Mouse (Mus musculus) naive thymus-derived CD4-positive, alpha-beta T cell, adult 2 months (primary cell): ENCODE data around the gene Timm8a2.

ENCODE experiments used
- DNase-seq: peaks from one replicate; pipeline ENCODE4 v3.0.0-alpha.2; 2011; ENCODE audit warnings: low read depth

The Timm8a2 gene

DNA sequence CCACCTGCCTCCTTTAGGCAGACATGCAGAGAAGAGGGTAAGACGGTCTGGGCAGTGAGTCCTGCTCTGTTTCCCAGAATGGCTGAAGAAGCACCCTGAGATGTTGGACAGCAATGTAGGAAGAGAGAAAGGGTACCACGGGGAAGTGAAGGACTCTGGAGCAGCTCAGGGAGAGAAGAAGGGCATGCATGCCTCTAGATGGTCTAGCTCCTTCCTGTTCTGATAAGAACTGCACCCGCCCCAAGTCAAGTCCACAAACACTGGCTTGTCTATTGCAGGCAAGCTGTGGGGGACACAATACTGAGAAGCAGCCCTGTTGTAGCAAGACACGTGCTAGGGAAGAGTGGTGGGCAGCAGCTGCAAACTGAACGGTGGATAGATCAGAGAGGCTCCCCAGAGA lies 22.3 kb upstream of the Timm8a2 start:
- no peak for DNase-seq

DNA sequence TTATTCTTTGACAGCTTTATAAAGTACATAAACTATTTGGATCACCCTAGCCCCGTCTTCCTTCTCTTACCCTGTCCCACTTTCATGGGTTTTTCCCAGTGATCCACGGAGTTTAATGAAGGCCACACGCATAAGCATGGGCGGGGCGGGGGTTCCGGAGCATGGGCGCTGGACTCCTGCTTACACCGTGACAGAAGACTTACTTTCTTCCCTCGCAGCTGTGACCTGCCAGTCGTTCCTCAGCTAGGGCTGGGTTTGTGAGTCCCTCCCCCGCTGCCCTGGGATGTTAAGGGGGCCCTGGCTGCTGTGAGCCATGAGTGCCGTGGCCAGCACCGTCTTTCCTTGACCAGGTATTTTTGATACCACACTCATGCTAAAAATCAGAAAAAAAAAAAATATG lies 21.7 kb upstream of the Timm8a2 start:
- no peak for DNase-seq

DNA sequence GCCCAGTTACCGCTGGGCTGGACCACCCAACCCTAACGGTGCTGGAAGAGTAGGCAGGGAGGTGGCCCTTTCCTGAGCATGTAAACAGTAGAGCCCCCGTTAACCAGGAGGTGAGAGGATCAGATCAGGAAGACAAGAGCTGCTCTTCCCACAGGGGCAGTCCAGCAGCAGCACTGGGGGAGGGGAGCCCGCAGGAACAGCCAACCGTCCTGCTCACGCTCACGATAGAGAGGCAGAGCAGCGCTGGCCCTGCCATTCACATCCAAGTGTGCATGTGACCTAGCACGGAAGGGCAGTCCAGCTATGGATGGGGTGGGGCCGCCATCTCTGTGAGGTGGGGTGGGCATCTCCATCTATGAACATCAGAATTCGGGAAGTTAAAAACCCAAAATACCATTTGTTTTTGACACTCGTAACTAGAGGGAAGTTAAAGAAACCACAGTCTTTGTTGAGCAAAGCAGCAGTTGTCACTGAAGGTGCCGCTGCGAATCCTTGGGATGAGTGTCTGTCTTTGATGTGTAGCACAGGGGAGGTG lies 21.0 kb upstream of the Timm8a2 start:
- peak; percentile 80 for DNase-seq

DNA sequence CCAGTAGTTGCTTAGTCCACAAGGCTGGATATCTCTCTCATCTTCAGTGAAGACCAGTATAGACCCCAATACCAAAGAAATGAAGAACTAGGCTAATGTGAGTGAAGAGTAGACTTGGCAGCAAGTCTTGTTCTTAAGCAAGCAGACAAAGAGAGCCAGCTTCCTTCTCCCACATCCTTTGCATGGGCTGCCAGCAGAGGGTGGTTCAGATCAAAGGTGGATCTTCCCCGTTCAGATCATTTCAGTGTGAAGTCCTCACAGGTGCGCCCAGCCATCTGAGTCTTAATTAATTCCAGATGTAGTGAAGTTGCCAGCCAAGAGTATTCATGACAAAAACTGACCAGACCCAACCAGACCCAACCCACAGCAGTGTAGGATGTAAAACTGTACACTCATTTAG lies 16.5 kb upstream of the Timm8a2 start:
- DNase-seq, result peak; percentile 79

DNA sequence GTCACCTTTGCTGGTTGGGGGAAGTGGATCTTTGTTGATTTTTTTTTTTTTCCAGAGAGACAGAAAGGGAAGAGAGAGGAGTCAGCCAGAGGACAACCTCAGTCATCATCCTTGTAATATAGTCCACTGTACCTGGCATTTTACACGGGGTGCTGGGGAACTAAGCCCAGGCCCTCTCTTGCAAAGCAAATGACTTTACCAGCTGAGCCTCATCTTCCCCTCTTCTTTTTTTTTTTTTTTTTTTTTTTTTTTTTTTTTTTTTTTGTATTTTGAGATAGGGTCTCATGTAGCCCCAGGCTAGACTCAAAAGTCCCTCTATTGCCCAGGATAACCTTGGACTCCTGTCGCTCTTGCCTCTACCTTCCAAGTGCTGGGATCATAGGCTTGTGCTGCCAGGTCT lies 15.1 kb upstream of the Timm8a2 start:
- no peak for DNase-seq

DNA sequence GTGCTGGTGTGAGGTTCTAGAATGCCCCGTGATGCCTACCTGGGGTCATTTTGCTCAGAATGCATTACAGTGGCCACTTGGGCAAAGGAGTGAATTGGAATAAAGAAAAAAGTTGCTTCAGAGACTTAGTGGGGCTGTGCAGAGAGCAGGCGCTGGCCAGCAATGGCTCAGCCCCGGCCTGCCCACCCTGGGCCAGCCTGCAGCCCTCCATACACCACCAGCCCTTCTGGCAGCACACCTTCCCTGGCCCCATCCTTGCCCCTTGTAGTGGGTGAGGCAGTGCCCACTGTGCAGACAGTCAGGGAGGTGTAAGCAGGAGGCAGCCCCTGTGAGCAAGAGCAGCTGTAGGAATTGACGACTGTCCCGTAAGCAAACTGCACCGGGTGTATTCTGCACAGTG lies 13.9 kb upstream of the Timm8a2 start:
- no peak for DNase-seq

DNA sequence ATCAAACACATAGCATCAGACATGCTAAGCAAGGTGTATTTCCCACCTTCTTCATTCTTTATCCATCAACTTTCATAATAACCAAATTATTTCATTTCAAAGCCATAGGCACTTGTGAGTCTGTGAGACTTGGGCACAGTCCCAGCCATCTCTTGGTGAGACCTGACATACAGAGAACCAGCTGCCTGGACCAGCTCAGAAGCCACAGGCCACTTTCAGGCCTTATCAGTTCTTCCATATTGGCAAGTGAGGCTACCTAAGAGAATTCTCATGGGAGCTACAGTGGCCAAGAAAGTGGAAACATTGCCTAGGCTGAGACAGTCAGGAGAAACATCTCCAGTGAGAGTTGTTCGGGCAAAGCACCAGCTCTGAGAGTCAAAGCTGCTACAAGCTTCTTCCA lies 11.4 kb upstream of the Timm8a2 start:
- DNase-seq, result no peak

DNA sequence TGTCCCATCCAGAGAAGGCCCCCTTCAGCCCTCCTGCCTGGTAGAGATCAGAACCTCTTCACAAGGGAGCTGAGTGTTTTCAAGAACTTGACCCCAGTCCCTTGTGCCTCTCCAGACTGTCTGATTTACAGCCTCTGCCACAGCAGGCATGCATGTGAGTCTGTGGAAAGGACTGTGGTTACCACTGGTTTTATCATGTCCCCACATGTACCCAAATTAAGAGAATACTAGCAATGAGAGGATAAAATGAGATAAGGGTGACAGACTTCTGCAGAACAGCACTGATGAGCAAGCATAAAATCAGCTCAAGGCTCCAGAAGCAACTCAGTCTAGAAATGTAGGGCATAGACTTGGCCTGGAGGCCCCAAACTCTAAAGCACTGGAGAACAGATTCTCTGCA lies 10.5 kb upstream of the Timm8a2 start:
- no peak for DNase-seq

DNA sequence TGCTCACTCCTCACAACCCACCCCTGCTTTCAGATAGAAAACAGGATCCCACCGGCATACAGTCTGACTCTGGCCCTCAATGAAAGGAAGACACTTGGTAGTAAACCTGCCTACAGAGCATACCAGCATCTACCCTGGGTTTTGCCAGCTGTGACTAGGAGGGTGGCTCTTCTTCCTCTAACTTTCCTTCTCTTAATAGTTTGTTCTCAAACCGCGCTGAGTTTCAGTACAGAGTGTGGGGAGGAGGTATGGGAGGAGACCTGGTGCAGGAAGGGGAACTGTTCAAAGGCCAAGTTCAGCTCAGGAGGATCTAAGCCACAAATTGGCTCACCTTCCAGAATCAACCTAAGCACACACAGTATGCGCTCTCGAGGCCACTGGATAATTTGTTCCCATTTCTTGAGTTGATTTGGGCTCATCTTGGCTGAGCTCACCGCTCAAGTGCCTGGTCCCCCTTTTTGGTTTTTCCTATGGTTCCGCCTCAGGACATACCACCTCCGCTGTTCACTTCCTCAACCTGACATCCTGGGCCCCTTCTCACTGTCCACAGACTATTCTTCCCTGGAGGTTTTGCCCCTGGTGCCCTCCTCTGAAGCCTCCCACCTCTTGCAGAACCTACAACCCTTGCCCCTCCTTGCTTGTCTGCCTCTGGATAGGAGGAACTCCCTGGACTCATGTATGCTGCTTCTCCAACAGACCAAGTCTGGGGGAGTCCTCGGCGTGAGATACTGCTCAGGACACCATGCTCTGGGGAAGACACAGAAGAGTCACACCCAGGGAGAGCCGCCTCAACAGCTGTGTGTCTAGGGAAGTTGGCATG lies 5.3 kb upstream of the Timm8a2 start:
- DNase-seq, result peak; percentile 77

DNA sequence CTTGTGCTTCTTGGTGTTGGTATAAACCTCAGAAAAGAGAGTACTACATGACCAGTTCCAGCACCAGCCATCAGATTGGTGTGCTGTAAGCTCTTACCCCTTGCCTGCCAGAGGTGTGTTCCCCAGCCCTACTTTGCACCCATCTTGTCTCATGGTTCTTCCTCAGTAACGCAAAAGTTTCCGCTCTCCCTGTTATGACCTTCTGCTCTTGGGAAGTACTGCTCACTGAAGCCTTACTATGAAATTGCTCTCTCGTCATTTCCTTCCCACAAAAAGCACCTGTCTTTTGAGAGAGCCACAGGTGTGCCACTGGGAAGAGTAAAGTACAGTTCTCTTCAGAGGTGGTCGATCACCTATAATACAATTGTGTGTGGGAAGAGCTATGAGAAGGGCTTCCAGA lies 4.6 kb upstream of the Timm8a2 start:
- no peak for DNase-seq

DNA sequence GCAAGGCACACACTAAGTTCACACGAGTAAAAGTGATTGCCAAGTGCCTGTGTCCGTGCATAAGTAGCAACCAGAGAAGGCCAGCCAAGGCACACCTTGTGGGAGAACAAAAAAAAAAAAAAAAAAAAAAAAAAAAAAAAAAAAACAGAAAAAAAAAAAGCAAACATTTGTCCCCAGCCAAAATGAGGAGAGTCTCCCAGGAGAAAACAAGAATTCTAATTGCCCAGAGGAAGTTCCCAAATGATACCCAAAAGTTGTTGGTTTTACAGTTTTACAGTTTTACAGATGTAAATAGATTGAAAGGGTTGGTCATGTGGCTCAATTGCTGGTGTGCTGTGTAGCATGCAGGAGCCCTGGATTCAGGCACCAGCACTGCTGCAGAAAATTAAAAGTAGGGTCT lies 2.4 kb upstream of the Timm8a2 start:
- DNase-seq, result no peak

DNA sequence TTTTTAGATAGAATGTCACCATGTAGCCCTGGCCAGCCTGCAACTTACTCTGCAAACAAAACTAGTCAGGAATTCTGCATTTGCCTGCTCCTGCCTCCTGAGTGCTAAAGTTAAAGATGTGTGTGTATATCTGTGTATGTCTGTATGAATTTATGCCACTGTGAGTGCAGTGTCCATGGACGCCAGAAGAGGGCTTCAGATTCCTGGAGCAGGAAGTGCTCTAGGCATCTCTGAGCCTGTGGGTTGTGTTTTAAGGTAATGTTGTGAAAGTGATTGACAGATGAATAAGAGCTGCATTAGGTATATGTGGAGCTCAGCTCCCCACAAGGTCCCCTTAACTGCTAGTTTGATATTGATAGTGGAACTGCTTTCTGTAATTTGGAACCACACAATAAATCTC lies 707 bp downstream of the Timm8a2 start:
- DNase-seq, result no peak

DNA sequence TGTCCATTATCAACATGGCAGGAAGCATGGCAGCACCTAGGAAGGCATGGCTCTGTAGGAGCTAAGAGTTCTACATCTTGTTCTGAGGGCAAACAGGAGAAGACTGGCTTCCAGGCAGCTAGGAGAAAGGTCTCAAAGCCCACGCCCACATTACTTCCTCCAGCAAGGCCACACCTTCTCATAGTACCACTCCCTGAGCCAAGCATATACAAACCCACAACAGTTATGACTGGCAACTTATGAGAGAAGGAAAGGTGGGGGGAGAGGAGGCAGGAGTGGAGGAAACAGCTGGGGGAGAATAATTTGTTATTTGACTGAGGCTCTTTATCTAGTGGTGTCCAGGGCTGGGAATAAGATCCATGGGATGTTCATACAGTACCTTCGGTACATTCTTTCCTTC lies 1.4 kb downstream of the Timm8a2 start:
- peak; percentile 75 for DNase-seq

DNA sequence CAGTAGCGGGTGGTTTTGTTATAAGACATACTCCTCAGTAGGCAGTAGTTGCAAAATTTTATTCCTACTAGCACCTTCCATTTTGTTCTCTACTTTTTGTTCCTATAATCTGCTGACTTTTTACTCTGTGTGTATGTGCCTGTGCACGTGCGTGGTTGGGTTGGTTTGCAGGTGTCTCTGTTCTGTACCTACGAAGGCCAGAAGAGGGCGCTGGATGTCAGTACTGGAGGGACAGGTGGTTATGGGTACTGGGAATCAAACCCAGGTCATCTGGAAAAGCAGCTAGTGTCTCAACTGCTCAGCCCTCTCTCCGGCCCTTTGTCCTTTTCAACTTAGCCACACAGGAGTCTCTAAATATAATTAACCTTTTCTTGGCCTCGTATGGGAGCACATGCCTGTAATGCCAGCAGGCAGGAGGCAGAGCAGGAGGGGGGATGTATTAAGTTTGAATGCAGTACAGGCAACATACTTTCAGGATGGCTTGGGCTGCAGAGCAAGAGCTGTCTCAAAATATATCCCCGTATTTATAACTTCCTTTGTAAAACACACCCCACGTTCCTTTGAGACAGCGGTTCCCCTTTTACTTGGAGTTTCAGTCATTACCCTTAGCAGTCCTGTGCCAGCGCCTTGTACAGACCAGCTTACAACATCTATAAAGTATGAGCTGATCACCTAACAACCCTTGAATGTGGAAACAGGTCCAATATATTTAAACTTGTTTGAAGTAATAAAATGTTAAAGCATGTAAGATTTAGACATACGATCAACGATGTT lies 4.6 kb downstream of the Timm8a2 start:
- DNase-seq, result no peak

DNA sequence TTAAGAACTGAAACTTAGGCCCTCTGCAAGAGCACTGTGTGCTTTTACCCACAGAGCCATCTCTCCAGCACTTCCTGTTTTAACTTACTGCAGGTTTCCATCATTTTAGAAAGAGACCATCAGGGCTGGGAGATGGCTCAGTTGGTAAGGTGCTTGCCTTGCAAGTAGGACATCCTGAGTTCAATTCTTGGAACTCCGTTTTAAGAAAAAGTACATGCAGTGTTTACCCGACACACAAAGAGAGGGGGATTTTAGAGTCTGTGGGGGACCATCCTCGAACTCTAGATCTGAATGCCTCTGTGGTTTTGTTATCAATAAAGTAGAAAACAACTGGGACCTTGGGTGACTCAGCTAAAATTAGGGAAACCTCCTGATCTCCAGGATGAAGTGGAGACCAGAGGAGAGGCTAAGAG lies 6.9 kb downstream of the Timm8a2 start:
- no peak for DNase-seq

DNA sequence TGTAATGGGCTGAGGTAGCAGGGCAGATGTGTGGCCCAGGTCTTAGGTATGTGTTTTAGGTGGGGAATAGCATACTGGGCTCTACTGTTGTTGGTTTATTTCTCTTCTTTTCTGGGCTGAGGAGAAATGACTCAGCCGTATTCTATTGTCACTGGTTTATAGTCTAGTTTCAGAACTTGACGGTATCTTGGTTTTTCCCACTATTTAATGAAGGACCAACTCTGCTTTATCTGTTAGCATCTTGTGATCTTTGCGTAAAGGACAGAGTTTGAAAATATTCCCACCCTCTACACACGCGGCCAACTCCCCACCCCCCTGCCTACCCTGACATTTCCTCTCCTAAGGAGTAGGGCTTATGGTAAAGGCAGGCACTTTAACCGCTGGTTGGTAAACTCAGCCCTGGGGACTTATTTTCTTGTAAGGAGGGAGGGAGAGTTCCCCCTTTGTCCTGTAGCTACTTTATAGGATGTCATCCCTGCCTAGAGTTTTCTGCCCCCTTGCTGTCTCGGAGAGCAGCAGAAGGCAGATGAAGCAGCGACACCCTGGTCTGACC lies 7.7 kb downstream of the Timm8a2 start:
- no peak for DNase-seq

DNA sequence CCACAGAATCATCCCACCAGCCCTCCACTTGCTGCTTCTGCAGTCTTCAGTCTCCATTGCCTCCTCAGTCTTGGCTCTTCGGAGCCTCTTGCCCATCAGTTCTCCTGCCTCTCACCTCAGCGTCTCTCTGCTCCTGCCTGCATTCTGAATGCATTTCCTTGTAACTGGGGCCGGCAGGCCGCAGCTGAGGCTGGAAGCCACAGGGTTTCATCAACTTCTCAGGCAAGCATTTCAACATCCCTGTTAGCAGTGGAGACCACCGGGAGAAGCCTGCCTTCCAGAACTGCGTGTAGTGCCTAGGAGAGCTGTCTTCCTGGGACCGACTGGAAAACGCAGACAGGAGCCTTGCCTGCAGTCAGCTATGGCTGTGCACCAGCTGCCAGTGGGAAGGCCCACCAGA lies 13.3 kb downstream of the Timm8a2 start:
- DNase-seq, result no peak

DNA sequence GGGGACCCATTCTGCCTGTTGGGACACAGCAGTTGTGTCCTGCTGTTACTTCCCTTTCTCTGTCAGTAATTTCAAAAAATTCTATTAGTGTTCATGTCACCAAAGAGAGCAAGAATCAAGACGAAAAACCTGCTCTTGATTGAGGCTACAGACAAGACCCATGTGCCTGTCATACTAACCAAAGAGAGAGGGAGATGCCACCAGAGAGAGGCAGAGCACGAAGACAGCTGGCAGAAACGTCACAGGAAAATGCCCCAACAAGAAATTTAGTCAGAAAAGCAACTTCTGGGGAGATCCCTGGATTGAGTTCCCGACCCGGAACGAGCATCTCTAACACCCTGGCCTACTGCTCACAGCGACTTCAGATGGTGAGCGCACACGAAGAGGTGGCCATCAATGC lies 14.3 kb downstream of the Timm8a2 start:
- DNase-seq, result no peak

DNA sequence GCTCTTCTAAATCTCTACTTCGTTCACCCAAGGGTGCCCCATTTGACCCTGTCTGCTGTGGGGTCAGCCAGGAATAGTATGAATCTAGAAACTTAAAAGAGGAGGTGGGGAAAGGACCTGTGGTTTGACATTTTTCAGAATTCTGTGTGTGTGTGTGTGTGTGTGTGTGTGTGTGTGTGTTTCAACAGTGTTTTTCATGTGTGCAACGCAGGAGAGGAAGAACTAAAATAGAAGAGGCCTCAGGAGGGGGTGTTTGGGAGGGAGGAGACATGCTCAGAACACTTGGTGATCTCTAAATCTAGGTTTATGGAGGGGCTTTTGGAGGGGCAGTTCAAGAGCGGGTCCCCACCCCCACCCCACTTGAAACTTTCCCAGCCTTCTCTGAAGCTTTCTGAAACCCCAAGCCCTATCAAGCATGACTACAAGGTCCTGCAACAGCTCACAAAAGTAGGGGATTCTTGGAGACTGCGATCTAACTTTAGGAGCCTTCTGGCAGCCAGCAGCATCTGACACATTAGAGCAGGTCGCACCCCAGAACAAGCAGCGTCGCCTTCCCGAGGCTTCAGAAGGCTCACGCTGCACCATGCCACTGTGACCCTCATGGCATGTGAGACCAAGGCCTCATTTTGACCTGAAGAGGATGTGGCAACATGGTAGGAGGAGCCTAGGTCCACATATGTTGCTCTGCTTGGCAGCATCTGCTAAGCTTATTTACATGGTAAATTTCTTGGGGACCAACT lies 18.6 kb downstream of the Timm8a2 start:
- DNase-seq, result peak; percentile 80

DNA sequence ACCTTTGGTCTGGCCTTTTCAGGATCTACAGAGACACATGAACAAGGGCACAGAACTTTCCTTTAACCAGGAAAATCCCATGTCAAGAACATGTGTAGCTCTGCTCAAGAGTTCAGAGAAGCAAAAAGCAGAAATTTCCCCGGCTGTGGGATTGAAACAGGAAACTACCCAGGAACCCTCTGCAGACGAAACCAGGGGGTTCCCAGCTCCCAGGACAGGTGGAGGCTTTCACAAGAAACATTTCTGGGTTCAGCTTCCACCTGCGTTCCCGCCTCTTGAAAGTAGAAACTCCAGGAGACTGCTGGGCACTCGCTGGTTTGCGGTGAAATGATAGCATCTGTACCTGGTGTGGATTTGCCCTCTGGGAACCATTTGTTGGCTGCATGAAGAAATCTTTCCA lies 22.4 kb downstream of the Timm8a2 start:
- DNase-seq, result peak; percentile 50

DNA sequence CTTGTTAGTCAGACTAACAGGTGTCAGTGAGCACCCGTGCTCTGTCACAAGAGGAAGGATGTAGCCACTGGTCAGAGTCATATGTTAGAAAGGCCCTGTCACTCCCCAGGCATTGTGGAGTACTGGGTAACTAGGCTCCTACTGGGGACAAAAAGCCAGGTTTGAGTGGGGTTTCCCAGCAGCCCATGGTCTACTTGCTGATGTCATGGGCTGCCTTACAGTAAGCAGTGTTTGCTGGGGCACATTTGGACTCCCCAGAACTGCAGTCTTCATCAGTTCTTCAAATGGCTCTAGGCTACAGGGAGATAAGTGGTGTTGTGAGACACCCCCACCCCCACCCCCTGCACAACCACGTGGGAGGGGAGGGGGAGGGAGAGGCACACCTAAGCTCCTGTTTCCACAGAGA lies 23.5 kb downstream of the Timm8a2 start:
- peak; percentile 71 for DNase-seq

DNA sequence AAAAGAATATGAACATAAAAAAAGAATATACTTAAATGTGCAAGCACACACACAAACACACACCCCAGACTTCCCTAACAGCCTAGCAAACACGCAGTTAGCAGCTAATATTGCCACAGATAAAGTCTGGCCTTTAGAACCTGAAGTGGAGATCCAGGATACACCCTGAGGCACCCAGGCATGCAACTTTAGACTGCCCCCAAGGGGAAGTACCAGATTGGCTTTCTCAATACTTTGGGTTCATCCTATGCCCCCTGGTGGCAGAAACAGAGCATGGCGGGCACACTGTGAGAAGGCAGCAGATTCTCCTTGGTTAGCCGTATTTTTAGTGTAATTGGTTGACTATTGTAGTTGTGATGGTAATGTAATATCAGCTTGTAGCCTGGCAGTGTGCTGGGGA lies 26.2 kb downstream of the Timm8a2 start:
- DNase-seq, result peak; percentile 93
